Mouse (Mus musculus): ENCODE measurements around the gene Atp13a2.

Atp13a2 gene

GRCm38 (mm10) chr4:140961467-140962206, 25.0 kb upstream of the Atp13a2 start:
- in situ Hi-C loops (cut with MseI, MboI): loop anchor here in 1 of 2 experiments (5.0 kb wide), 1 partner anchor 54 kb away; the partner anchor contains the start of gene Padi2

GRCm38 (mm10) chr4:140962207-140962909, 24.3 kb upstream of the Atp13a2 start:
- in situ Hi-C loops (cut with MseI, MboI): loop anchor here in 1 of 2 experiments (5.0 kb wide), 1 partner anchor 55 kb away; the partner anchor contains the start of gene Padi2

GRCm38 (mm10) chr4:140962950-140963349, 23.7 kb upstream of the Atp13a2 start:
- in situ Hi-C loops (cut with MseI, MboI): loop anchor here in 1 of 2 experiments (5.0 kb wide), 1 partner anchor 56 kb away; the partner anchor contains the start of gene Padi2

GRCm38 (mm10) chr4:140963941-140964597, 22.6 kb upstream of the Atp13a2 start:
- in situ Hi-C loops (cut with MseI, MboI): loop anchor here in 1 of 2 experiments (5.0 kb wide), 1 partner anchor 57 kb away; the partner anchor contains the start of gene Padi2

- in situ Hi-C loops (cut with MseI, MboI): loop anchor here in 1 of 2 experiments (5.0 kb wide), 1 partner anchor 57 kb away; the partner anchor contains the start of gene Padi2
Observed at GRCm38 (mm10) chr4:140964620-140965019, 22.1 kb upstream of the Atp13a2 start.

- in situ Hi-C loops (cut with MseI, MboI): no loop called here
Observed at GRCm38 (mm10) chr4:140967386-140968159, 19.1 kb upstream of the Atp13a2 start.

GRCm38 (mm10) chr4:140971691-140972090, 15.0 kb upstream of the Atp13a2 start:
- in situ Hi-C loops (cut with MseI, MboI): loop anchor here in 1 of 2 experiments (10.0 kb wide), 1 partner anchor 63 kb away; no protein-coding TSS in a partner anchor

GRCm38 (mm10) chr4:140974408-140974807, 12.3 kb upstream of the Atp13a2 start:
- in situ Hi-C loops (cut with MseI, MboI): loop anchor here in 1 of 2 experiments (10.0 kb wide), 1 partner anchor 60 kb away; no protein-coding TSS in a partner anchor

- in situ Hi-C loops (cut with MseI, MboI): loop anchor here in 1 of 2 experiments (10.0 kb wide), 1 partner anchor 59 kb away; no protein-coding TSS in a partner anchor
Observed at GRCm38 (mm10) chr4:140975356-140975755, 11.3 kb upstream of the Atp13a2 start.

GRCm38 (mm10) chr4:140977278-140977677, 9.4 kb upstream of the Atp13a2 start:
- in situ Hi-C loops (cut with MseI, MboI): loop anchor here in 1 of 2 experiments (10.0 kb wide), 1 partner anchor 58 kb away; no protein-coding TSS in a partner anchor

- in situ Hi-C loops (cut with MseI, MboI): loop anchor here in 1 of 2 experiments (10.0 kb wide), 1 partner anchor 57 kb away; no protein-coding TSS in a partner anchor
Observed at GRCm38 (mm10) chr4:140977886-140978692, 8.6 kb upstream of the Atp13a2 start.

- in situ Hi-C loops (cut with MseI, MboI): no loop called here
Observed at GRCm38 (mm10) chr4:140981605-140982004, 5.1 kb upstream of the Atp13a2 start.

GRCm38 (mm10) chr4:140982808-140983207, 3.9 kb upstream of the Atp13a2 start:
- in situ Hi-C loops (cut with MseI, MboI): no loop called here

GRCm38 (mm10) chr4:140983442-140983841, 3.2 kb upstream of the Atp13a2 start:
- in situ Hi-C loops (cut with MseI, MboI): no loop called here

- in situ Hi-C loops (cut with MseI, MboI): no loop called here
Observed at GRCm38 (mm10) chr4:140984544-140984943, 2.1 kb upstream of the Atp13a2 start.

GRCm38 (mm10) chr4:140986024-140986710, 506 bp upstream of the Atp13a2 start:
- in situ Hi-C loops (cut with MseI, MboI): no loop called here

GRCm38 (mm10) chr4:140987476-140987875, 803 bp downstream of the Atp13a2 start:
- in situ Hi-C loops (cut with MseI, MboI): no loop called here

GRCm38 (mm10) chr4:140988706-140989290, 2.1 kb downstream of the Atp13a2 start:
- in situ Hi-C loops (cut with MseI, MboI): no loop called here

- in situ Hi-C loops (cut with MseI, MboI): no loop called here
Observed at GRCm38 (mm10) chr4:140989447-140989846, 2.8 kb downstream of the Atp13a2 start.
